In the genomic region with DNA sequence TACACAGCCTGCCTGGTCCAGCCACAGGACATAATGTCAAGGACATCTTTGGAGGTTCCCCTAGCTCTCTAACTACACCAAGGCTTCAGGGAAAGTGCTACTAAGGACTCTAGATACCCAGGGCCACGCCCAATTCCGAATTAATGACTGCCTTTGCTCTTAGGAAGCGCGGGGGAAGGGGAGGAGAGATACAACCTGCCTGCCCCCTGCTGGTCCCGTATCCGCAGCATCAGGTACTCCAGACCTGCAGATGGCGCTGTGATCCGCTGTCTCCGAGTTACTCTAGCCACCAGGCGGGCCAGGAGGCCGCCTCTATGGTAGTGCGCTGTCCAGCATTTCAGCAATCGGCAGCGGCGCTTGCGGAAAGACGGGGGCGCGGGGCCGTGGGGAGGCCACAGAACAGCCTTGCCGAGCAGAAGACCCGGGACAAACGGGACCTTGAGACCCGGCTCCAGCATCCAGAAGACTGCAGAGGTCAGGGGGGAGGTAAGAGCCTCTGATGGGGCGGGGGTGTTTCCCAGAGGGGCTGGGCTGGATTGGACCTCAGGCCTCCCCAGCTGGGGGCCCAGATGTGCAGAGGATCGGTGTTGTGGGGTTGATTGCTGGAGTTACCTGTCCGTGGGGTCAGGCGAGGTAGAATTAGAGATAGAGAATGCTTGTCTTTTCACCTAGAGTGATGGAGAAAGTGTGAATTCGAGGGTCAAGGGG, we compare ENCODE assay signal across 9 mouse cellular contexts. TPM values are rescaled to one million over a fixed set of nuclear protein-coding genes. Genes with fewer than 3 reads are reported as not detected.
A peak's percentile ranks its signal among the peaks of the same experiment; 100 is the strongest.
DNase-seq lines count a peak whose midpoint lies in the region; ATAC-seq and TF ChIP-seq lines count a peak whose summit lies in the region.
"Had no signal": no experiment of that assay in that cellular context is flagged by ENCODE, and none has a peak within 500 bp of the region (broad histone marks: within the 10 kb centered on the region; RNA-seq: fewer than 3 reads in every experiment).

A gene (plus strand): TSS at position 336 of the 708 bp plus-strand sequence.

- H3K4me3 ChIP-seq in E14TG2a.4 (replicated peaks; ENCODE audit: low read length) = peak within 1 kb of the TSS; percentile 62
- peak within 1 kb of the TSS; percentile 38 for H3K4me3 ChIP-seq in forebrain, embryonic 11.5 days (ENCODE audit: low read depth, low read length)
- H3K4me3 ChIP-seq in lung, adult 2 months (replicated peaks; ENCODE audit: extremely low read depth, low read depth, low read length) = no peak within 1 kb of the TSS

- DNase-seq in c-Kit-positive CD71-positive TER-119-negative erythroid progenitor cells, embryonic 14.5 days (ENCODE audit: low read depth) = peak; percentile 86
- peak; percentile 95 for DNase-seq in forebrain, embryonic 11.5 days (ENCODE audit: low spot score)
- peak; percentile 72 for DNase-seq in heart, postnatal 25 days (ENCODE audit: low spot score)
- peak; percentile 92 for DNase-seq in layer of hippocampus, adult 11-12 months (ENCODE audit: low spot score)
- DNase-seq in lung, adult 2 months = peak; percentile 90
- peak; percentile 89 for DNase-seq in testis, postnatal 14 days (ENCODE audit: low spot score)

- H3K36me3 ChIP-seq in E14TG2a.4 (ENCODE audit: insufficient read depth, low read length) = no peaks in the 10 kb centered on the region
- no peaks in the 10 kb centered on the region for H3K36me3 ChIP-seq in forebrain, embryonic 11.5 days (ENCODE audit: control insufficient read depth, insufficient read depth, low read length)

- H3K4me2 ChIP-seq in forebrain, embryonic 11.5 days (ENCODE audit: low read depth, low read length, severe bottlenecking) = peak within 1 kb of the TSS; percentile 46

- 3% methylated on average over 29 of the region's 29 CpGs for WGBS in forebrain, embryonic 11.5 days
- WGBS in lung, adult 2 months = 5% methylated on average over 29 of the region's 29 CpGs

- peak within 1 kb of the TSS; percentile 53 for H3K9ac ChIP-seq in forebrain, embryonic 11.5 days (ENCODE audit: low read length)

- 0 out of 2 replicates have a peak, but pooled peaks cover 3% of the 10 kb centered on the region for H3K27me3 ChIP-seq in E14TG2a.4 (ENCODE audit: insufficient read depth, low read length)
- H3K27me3 ChIP-seq in forebrain, embryonic 11.5 days (ENCODE audit: control insufficient read depth, insufficient read depth, low read length) = no peaks in the 10 kb centered on the region

- peak; percentile 66 for TF ChIP-seq CTCF in E14TG2a.4 (conservative IDR thresholded peaks at IDR 0.05; ENCODE audit: low read length)
- TF ChIP-seq CTCF in lung, adult 2 months (IDR thresholded peaks at IDR 0.05; ENCODE audit: insufficient read depth, low read length) = peak; percentile 99

- peak; percentile 49 for ATAC-seq in forebrain, embryonic 11.5 days (replicated peaks; ENCODE audit: low FRiP score)
- ATAC-seq in neutrophil, adult 5-6 weeks (ENCODE audit: extremely low read depth, insufficient number of reproducible peaks, low FRiP score, poor library complexity, severe bottlenecking) = peak; percentile 95

- no peak within 1 kb of the TSS for H3K27ac ChIP-seq in forebrain, embryonic 11.5 days (ENCODE audit: low read depth, low read length)

- H3K4me1 ChIP-seq in E14TG2a.4 (replicated peaks; ENCODE audit: low read depth, low read length) = peaks cover 63% of the 10 kb centered on the region
- no peaks in the 10 kb centered on the region; the same call in 1 of the 2 replicates for H3K4me1 ChIP-seq in forebrain, embryonic 11.5 days (replicated peaks; ENCODE audit: control insufficient read depth, insufficient read depth, low read length)
- no peaks in the 10 kb centered on the region for H3K4me1 ChIP-seq in lung, adult 2 months (ENCODE audit: control insufficient read depth, insufficient read depth, low read length)

- TF ChIP-seq POLR2A in lung, adult 2 months (IDR thresholded peaks at IDR 0.05; ENCODE audit: borderline replicate concordance, extremely low read depth, low read depth, low read length) = no peak

- intact Hi-C loops in heart, postnatal 25 days (cut with DNase I) = no loop called here

- H3K9me3 ChIP-seq in E14TG2a.4 (ENCODE audit: low read length) = no peaks in the 10 kb centered on the region
- no peaks in the 10 kb centered on the region for H3K9me3 ChIP-seq in forebrain, embryonic 11.5 days (ENCODE audit: control insufficient read depth, low read length)

RNA-seq across cellular contexts. Expression of the gene that starts here (rescaled TPM):
- 12.3 and 12.7 TPM in 2 replicates for polyA plus RNA-seq in forebrain, embryonic 11.5 days (2014; fragmentation: Nextera tagmentation; extraction: Ambion mirVana)
- not detected for total RNA-seq in heart, postnatal 25 days (2021)
- 0.06 and 0.14 TPM in 2 replicates for polyA plus RNA-seq in lung, adult 2 months (2012; rRNA removed)
- total RNA-seq in neutrophil, adult 5-6 weeks (2017) = not detected in 2 replicates
- polyA plus RNA-seq: liver, embryonic 16.5 days had no signal

Comparison
In these comparisons a context has a peak if more than half of its experiments do, and no peak if none do; other contexts are left out.
1. RNA of the gene that starts here (polyA plus RNA-seq): 12.3 to 12.7 TPM in forebrain, embryonic 11.5 days; 0.06 to 0.14 TPM in lung, adult 2 months; every median in the first group is over 10 times any median in the second.
2. Peak in DNase-seq in heart, postnatal 25 days; RNA of the gene not detected or under 1 TPM.
3. Peak in DNase-seq in lung, adult 2 months; RNA of the gene not detected or under 1 TPM.
4. Peak in ATAC-seq in neutrophil, adult 5-6 weeks; RNA of the gene not detected or under 1 TPM.
5. Peak in every context shown above with its lines, with median percentiles within 50 percentile points of each other: DNase-seq.